Mouse (Mus musculus) left cerebral cortex, adult 9 months (tissue): ENCODE data around the gene Rhbdl3.
"Not testable (repeated sequence)": the region's sequence is repeated elsewhere in the genome, so short reads cannot be mapped to it uniquely, and the experiment has no call there.

ENCODE experiments used
- DNase-seq, 2 experiments: peaks; one replicate each; pipeline ENCODE4 v3.0.0; 2022; ENCODE audit warnings: low spot score in 2 of 2

The Rhbdl3 gene

GRCm38 (mm10) chr11:80312565-80312964, 11.9 kb downstream of the Rhbdl3 start:
- no peak for DNase-seq

- DNase-seq: no peak
Measured at GRCm38 (mm10) chr11:80313462-80313861, 12.8 kb downstream of the Rhbdl3 start.

GRCm38 (mm10) chr11:80313944-80314343, 13.2 kb downstream of the Rhbdl3 start:
- DNase-seq: no peak

GRCm38 (mm10) chr11:80315743-80316639, 15.3 kb downstream of the Rhbdl3 start:
- DNase-seq: no peak

- DNase-seq: no peak
Measured at GRCm38 (mm10) chr11:80323255-80323654, 22.5 kb downstream of the Rhbdl3 start.

- DNase-seq: no peak
Measured at GRCm38 (mm10) chr11:80324636-80325035, 23.9 kb downstream of the Rhbdl3 start.

- DNase-seq: peak in 1 of 2 experiments; percentile 7
Measured at GRCm38 (mm10) chr11:80332709-80333400, 32.1 kb downstream of the Rhbdl3 start.

- no peak for DNase-seq
Measured at GRCm38 (mm10) chr11:80335609-80336350, 35.1 kb downstream of the Rhbdl3 start.

- no peak for DNase-seq
Measured at GRCm38 (mm10) chr11:80336351-80336730, 35.6 kb downstream of the Rhbdl3 start.

- DNase-seq: no peak
Measured at GRCm38 (mm10) chr11:80342482-80342881, 41.8 kb downstream of the Rhbdl3 start.

- peak; percentile 26 to 86 for DNase-seq
Measured at GRCm38 (mm10) chr11:80351832-80352430, 51.2 kb downstream of the Rhbdl3 start.

GRCm38 (mm10) chr11:80354832-80355231, 54.1 kb downstream of the Rhbdl3 start:
- DNase-seq: no peak

- DNase-seq: no peak
Measured at GRCm38 (mm10) chr11:80368949-80369348, 68.2 kb downstream of the Rhbdl3 start.

GRCm38 (mm10) chr11:80376651-80377050, 75.9 kb downstream of the Rhbdl3 start:
- DNase-seq: no peak

- DNase-seq: peak; percentile 28 to 83
Measured at GRCm38 (mm10) chr11:80377712-80378451, 77.2 kb downstream of the Rhbdl3 start, which contains the start of gene 5730455P16Rik. Gene 5730455P16Rik (minus strand): TSS chr11:80378034.

GRCm38 (mm10) chr11:80378452-80379068, 77.8 kb downstream of the Rhbdl3 start:
- not testable (repeated sequence) for DNase-seq

- not testable (repeated sequence) for DNase-seq
Measured at GRCm38 (mm10) chr11:80379184-80379583, 78.5 kb downstream of the Rhbdl3 start.

- no peak for DNase-seq
Measured at GRCm38 (mm10) chr11:80382626-80383018, 81.9 kb downstream of the Rhbdl3 start.

- DNase-seq: peak; percentile 88 to 98
Measured at GRCm38 (mm10) chr11:80383019-80383625, 82.4 kb downstream of the Rhbdl3 start, which contains the start of gene Zfp207. Gene Zfp207 (plus strand): TSS chr11:80383279.

- DNase-seq: no peak
Measured at GRCm38 (mm10) chr11:80383626-80384046, 82.9 kb downstream of the Rhbdl3 start.
